Mouse (Mus musculus): ENCODE results near the gene Slc9a2. TPM values are rescaled to one million over a fixed set of nuclear protein-coding genes. Genes with fewer than 3 reads are reported as not detected.
A peak's percentile ranks its signal among the peaks of the same experiment; 100 is the strongest.

The Slc9a2 gene
- polyA plus RNA-seq, 1 experiment, result 34.9 TPM

DNA sequence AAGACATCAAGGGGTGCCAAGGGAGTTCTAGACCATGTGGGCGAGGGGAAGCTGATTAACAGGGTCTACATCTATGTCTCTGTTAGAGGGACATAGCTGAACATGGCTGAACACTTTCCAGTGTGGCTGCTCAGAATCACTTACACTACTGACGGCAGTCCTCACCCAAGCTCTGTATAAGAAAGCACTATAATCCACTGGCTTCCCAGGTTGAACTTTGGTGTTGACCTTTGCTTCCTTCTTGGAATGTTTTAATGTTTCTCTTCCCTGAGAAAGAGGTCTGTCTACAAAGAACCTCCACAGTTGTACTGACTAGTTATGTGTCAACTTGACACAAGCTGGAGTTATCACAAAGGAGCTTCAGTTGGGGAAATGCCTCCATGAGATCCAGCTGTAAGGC is 95.7 kb downstream of the Slc9a2 start:
- WGBS, result 65% methylated on average over 2 of the region's 2 CpGs
- DNase-seq (ENCODE audit: low read depth, low spot score), result no peak

DNA sequence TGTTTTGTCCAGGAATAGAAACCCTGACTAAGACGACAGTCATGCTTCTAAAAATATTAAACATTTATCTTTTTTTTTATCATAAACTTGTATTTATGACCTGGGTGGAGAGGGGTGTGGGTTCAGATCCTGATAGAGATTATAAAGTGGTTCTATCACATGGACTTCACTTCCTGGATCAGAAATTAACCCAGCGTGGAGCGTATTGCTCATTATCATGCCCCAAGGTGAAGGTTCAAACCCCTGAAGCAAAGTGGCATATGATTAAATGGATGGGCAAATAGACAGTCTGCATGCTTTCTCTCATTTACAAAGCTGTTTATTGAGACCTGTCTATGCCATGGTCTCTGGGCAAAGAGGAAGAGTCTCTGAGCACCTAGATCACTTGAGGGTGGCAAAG is 96.4 kb downstream of the Slc9a2 start:
- DNase-seq (ENCODE audit: low read depth, low spot score), result no peak

DNA sequence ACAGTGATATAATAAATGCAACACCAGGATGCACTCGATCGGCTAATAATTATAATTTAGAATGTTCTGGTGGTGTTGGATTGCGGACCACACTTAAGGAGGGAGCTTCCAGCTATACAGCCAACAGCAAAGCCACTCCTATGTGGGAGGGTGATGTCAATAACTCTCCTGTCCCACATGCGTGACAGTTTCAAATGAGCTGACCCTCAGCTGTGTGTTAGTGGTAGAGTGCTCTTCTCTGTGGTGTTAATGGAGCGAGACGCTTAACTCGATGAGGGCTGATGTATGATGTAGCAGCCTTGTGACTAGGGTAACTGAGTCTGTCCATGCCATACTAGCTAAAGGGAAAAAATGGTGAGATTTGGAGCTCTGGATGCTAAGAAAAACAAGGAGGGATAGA is 103.1 kb downstream of the Slc9a2 start:
- WGBS, result 97% methylated on average over 7 of the region's 7 CpGs
- no peak for DNase-seq (ENCODE audit: low read depth, low spot score)

More for the DNA sequence above, 96.4 kb downstream of the Slc9a2 start:
- 30% methylated on average over 3 of the region's 3 CpGs for WGBS

DNA sequence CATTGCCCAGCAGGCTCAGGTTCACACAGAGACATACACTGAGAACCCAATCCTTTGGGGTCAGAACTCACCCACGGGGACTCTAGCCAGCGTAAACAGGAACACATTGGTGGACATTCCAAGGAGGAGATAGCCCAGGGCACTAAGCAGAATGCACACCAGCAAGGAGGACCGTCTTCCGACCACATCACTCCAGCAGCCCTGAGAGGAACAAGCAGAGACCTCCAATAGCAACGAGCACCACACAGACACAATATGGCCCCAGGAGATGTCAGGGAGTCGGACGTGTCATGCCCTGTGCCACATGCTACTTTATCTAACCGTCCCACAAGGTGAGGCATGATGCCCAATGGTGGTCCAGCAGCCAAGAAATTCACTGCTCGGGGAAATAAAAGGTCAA is 103.9 kb downstream of the Slc9a2 start:
- 95% methylated on average over 9 of the region's 9 CpGs for WGBS
- DNase-seq (ENCODE audit: low read depth, low spot score), result no peak

DNA sequence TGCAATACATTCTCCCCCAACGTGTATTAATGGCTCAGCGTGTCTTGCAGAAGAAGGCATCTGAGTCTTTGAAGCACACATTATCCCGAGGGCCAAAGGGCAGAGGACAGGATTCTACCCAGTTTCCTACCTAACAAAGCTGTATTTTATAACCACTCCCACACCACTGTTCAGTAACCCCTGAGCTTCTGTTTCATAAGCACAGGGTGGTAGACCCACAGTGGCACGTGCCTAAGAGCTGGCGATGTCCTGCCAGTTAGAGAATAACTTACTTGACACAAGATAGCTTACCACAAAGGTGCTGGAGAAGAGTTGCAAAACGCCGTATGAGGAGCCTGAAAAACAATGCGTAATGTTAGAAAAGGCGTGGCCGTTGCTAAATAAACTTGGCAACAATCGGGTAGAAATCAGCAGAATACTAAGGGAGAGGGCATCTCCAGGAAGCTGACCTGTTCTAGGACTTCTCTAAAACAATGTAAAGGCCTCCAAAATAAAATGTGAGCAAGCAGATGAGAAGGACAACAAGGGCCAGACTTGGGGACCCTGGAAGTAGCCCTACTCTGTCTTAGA is 105.6 kb downstream of the Slc9a2 start:
- no peak for DNase-seq (ENCODE audit: low read depth, low spot score)
- 41% methylated on average over 11 of the region's 11 CpGs for WGBS

DNA sequence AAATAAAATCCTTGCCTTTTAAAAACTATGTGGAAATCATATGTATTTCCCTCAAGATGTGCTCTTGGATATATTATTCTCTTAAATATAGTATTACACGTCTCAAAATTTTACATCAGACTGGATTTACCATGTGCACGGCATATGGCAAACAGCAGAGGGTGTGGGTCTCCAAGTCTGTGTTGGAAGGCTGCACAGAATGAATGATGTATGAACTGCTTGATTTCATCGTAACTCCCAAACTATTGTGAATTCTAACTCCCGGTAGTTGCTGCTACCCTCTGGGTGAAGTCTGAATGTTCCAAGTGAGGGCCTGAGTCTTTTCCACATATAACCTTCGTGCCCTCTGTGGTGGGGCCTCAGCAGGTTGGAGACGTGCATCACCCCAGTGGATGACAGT is 108.6 kb downstream of the Slc9a2 start:
- no peak for DNase-seq (ENCODE audit: low read depth, low spot score)

DNA sequence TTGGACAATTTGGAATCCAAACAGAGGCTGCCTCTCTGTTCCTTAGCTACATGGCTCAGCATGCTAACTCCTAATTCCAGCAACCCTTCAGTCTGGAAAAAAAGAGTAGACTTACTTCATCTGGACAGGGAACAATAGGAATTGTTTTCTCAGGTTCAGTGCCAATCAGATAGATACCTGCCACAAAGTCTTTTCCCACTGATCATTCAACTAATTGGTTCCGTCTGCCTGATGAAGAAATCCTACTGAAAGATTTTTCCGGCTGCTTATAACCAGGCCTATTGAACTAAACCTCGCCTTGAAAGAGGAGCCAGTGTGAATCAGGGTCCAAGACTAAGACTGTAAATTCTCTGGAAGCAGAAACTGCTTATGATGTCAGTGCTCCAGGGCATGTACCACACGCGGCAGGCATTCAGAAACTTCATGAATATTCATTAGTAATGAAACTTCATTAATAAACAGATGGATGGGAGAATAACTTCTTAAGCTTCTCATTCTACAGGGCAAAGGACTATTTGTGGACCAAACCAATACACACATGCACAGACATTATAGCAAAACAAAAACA is 109.4 kb downstream of the Slc9a2 start:
- DNase-seq (ENCODE audit: low read depth, low spot score), result no peak
- 12% methylated on average over 5 of the region's 5 CpGs for WGBS

More for the DNA sequence above, 108.6 kb downstream of the Slc9a2 start:
- 89% methylated on average over 6 of the region's 6 CpGs for WGBS

DNA sequence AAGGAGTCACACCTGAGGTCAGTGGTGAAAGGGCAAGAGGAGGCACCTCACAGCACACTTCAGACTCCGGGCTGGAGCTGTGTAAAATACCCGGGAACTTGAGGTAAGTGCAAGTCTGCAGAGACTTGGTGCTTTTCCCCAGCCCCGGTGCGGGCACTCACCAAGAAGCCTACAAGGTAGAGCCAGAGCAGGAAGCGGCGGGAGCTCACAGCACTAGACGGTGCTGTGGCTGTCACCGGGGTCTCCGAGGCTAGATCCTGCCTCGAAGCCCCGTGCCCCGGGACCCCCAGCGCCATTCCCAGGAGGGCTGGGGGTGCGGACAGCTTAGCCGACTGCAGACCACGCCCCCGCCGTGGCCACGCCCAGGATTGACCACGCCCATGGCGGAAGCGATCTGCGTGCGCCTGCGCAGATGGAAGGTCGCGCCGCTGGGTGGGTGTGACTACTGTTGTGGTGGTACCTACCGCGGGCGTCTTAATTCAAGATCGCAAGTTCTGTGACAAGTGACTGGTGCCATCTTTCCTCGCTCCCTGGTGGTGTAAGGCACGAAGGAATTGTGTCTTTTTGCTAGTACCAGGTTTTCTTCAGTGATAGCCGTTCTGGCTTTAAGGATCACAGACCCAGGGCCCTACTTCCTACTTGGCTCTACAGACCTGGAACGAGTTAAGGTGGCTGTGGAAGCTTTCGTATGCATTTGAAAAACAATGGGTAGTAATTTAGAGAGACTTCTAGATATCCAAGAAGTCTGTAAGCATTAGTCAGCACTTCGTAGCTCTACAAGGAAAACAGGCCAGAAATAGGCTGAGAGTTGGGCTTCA is 110.2 kb downstream of the Slc9a2 start, which contains the start of gene Mfsd9:
Mfsd9 (minus strand) TSS at position 364 of the 818 bp plus-strand sequence.
- WGBS, result 3% methylated on average over 38 of the region's 38 CpGs
- no peak for DNase-seq (ENCODE audit: low read depth, low spot score)

DNA sequence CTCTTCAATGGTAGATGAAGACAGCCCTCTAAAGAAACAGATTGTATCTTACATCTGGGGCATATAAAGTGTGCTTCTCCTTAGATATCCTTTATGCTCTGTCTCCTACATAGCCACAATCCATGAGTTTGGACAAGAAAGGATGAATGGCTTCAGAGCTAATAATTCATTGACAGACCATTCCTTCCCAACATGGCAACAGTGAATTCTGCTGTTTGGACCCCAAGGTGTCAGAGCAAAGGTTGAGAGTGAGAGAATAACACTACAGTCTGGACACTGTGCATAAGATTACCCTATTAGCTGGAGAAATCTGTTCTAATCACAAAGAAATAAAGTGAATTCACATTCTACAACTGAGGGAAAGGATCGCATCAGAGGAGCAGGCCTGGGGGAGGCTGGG is 115.1 kb downstream of the Slc9a2 start:
- DNase-seq (ENCODE audit: low read depth, low spot score), result no peak
- WGBS, result 95% methylated on average over 1 of the region's 1 CpGs

DNA sequence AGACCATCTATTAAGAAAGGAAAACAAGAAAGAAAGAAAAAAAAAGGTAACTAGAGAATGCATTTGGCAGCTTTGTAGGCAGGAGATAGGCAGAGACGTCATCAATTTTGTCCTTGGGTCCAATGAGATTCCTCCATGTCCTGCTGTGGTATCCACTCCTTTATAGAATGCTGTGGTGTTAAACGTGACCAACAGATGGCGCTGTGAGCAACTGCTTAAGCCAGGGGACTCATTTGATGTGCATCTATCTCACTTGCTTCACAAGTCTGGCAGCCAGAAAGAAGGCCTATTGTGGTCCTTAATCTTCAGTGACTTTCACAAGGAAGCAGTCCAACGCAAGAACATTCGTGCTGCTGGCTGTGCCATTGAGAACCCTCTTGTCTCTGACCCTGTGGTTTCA is 117.0 kb downstream of the Slc9a2 start:
- peak; percentile 70 for DNase-seq (ENCODE audit: low read depth, low spot score)
- WGBS, result 13% methylated on average over 5 of the region's 5 CpGs

DNA sequence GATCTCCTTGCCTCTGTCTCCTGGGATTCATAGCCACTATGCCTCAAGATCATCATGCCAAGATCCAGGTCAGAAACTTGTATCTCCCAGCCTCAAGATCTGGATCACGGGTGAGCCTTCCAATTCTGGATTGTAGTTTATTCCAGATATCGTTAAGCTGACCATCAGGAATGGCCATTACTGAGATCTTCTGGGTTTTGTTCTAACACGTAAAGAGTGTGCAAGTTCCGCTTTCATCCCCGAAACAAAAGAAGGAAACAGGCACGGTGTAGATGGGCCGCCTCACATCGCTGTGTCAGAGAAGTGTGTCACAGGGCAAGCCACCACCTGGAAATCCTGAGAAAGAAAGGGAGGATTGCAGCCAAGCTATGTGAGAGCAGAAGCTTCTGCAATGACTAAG is 118.7 kb downstream of the Slc9a2 start:
- no peak for DNase-seq (ENCODE audit: low read depth, low spot score)
- 86% methylated on average over 8 of the region's 8 CpGs for WGBS

DNA sequence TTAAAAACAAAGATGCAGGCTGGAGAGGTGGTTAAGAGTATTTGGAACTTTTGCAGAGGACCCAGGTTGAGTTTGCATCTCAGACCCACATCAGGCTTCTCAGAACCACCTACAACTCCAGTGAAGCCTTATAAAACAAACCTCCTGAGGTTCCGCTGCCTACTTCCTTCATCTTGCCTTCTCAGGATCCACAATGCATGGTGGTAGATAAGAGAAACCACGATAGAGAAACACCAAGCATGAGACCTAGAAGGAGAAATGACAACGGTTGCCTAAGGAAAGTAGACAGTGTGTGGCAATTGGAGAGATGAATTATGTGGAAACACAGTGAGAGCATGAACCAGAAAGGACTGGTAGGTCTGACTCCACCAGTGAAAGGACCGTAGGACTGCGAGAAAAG is 120.5 kb downstream of the Slc9a2 start:
- 87% methylated on average over 5 of the region's 5 CpGs for WGBS

DNA sequence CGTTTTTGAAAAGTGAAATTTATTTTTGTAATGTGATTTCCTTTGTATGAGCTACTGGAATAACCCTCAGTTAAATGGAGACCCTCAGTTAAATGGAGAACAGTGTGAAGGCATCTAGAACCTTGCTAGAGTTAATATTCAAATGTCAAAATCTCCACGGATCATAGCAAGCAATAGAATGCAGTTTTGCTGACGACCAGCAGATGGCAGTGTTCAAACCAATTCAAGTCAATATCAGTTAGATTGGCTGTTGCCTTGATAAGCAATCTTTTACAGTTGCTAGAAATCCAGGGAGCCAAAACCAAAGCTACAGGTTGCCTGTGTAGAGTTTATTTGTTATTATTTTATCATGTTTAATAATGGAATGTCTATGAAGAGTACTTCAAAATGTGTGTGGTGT is 122.4 kb downstream of the Slc9a2 start:
- no peak for DNase-seq (ENCODE audit: low read depth, low spot score)
- 18% methylated on average over 3 of the region's 3 CpGs for WGBS

More for the DNA sequence above, 120.5 kb downstream of the Slc9a2 start:
- no peak for DNase-seq (ENCODE audit: low read depth, low spot score)

DNA sequence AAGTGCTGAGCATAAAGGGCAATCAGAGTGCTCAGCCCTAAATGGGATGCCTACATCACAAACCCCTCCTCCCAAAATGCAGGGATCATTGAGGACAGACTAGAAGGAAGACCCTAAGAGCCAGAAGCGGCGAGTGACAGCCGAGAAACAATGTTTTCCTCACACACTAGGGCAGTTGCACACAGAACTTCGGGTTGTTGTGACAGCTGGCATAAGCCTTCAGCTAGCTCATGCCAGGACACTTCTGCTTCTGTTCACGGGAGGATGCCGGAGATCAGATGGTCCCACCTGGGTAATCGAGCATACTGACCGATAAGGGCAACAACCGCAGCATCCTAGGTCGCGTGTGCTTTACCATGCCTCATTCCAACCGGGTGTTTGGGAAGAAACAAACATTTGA is 123.7 kb downstream of the Slc9a2 start:
- 90% methylated on average over 12 of the region's 12 CpGs for WGBS
- no peak for DNase-seq (ENCODE audit: low read depth, low spot score)

DNA sequence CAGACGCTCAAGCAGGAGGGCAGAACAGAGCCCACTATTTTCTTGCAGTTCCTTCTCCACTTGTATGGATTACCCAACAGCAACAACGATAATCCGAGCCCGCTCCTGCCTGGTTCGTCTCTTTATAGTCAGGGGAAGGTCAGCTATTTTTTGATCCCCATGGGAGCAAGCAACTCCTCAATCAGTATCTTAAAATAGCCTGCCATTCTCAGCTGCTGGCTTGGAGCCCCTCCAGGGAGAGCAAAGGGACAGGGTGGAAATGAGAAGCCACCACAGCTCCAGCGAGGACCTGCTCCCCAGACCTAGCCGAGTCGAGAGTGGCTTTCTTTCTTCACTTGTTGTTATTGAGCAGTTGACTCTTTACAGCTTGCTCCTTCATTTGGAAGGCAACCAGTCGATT is 125.0 kb downstream of the Slc9a2 start, which contains the start of gene Tmem182:
Tmem182 (plus strand) TSS at position 251 of the 400 bp plus-strand sequence.
- WGBS, result 75% methylated on average over 9 of the region's 9 CpGs
- no peak for DNase-seq (ENCODE audit: low read depth, low spot score)

DNA sequence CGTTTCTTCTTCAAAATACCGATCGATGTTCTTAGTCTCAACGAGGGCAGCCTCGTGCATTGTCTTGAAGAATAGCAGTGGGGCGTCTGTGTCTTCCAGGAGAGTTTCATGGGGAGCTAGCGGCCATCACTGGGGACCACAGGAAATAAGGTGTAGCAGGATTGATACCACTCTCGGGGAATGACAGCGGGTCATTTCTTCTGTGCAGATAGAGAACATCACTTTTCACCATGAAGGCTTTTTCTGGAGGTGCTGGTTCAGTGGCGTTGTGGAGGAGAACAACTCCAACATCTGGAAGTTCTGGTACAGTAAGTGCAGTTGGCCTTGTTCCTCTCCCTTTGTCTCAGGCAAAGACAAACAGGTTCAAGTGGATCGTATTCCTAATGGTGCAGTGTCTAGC is 125.5 kb downstream of the Slc9a2 start:
- 90% methylated on average over 11 of the region's 11 CpGs for WGBS
- DNase-seq (ENCODE audit: low read depth, low spot score), result no peak

DNA sequence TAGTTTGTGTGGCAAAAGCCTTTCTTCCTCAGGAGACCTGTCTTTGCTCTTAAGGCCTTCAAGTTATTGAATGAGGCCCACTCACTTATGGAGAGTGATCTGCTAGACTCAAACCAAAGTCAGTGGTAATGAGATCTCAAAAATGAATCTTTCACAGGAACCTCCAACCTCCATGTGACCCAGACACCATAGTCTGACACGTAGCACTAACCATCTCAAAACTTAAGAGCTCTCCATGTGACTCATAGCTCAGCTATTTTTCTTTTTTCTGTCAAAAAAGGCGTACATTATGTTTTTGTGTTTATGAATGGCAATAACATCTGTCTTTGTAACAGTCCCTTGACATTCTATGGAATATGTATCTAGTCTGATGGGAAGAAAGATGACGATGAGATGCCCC is 128.3 kb downstream of the Slc9a2 start:
- 86% methylated on average over 3 of the region's 3 CpGs for WGBS

DNA sequence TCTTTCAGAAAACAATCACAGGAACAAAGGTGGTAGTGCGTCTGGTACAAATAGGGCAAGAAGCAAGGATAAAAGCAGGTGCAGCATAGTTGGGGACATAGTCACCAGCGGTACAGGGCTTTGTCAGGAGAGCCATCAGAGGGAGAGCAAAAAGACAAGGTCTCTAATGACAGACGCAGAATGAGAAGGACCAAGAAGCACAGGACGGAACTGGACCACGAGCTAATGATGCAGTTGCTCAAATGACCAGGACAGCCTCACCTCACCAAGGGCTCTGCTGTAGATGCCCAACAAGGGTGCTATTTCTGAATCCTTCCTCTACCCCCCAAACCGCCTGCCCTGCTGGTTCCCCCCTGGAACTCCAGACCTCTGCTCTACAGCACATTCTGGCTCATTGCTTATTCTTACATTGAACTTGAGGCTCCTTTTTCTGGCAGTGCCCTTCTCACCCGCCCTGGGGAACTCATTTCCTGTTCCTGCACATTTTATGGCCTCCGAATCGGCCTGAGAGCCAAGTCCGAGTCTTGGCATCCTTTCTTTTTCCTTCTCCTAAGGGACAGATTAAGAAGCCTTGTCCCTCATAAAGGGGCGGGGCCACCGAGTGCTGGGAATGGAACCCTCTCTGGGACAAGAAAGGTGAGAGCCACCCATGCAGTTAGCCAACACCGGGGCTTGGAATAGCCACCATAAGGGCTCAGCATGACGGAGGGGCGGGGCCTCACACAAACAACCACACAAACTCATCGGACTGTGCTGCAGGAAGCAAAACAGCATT is 134.9 kb downstream of the Slc9a2 start:
- peak; percentile 72 for DNase-seq (ENCODE audit: low read depth, low spot score)
- WGBS, result 17% methylated on average over 16 of the region's 16 CpGs

More for the DNA sequence above, 128.3 kb downstream of the Slc9a2 start:
- no peak for DNase-seq (ENCODE audit: low read depth, low spot score)

Measured in large intestine, adult 2 months (tissue).